Mouse (Mus musculus): ENCODE data around the gene Rom1. TPM values are rescaled to one million over a fixed set of nuclear protein-coding genes. Genes with fewer than 3 reads are reported as not detected.

Rom1 gene
- polyA plus RNA-seq, 1 experiment from 2014 or later = 3.9 TPM

- peaks cover 63% of the 10 kb centered on the region for H3K36me3 ChIP-seq (ENCODE audit: control insufficient read depth, insufficient read depth, low read length)
- H3K4me2 ChIP-seq = no peak overlapping the region
- WGBS = 76% methylated on average over 7 of the region's 7 CpGs
- H3K9me3 ChIP-seq (ENCODE audit: control insufficient read depth, low read length) = no peaks in the 10 kb centered on the region
- ATAC-seq (replicated peaks; ENCODE audit: low FRiP score) (0 out of 2 replicates have a peak, but pooled peaks have one; percentile 32), DNase-seq (ENCODE audit: low spot score) (no peak)
- no peak overlapping the region for H3K27ac ChIP-seq (ENCODE audit: low read depth, low read length)
- H3K4me3 ChIP-seq (ENCODE audit: low read depth, low read length) = no peak overlapping the region
- no peaks in the 10 kb centered on the region for H3K27me3 ChIP-seq (replicated peaks; ENCODE audit: control insufficient read depth, insufficient read depth, low read length)
- no peak overlapping the region for H3K9ac ChIP-seq (ENCODE audit: low read depth, low read length)
- peaks cover 29% of the 10 kb centered on the region for H3K4me1 ChIP-seq (replicated peaks; ENCODE audit: control insufficient read depth, insufficient read depth, low read length)
Measured at GRCm38 (mm10) chr19:8946929-8947328, 17.8 kb upstream of the Rom1 start.

- H3K4me2 ChIP-seq = peak overlapping the region; percentile 75
- no peak for DNase-seq (ENCODE audit: low spot score)
- peaks cover 48% of the 10 kb centered on the region for H3K36me3 ChIP-seq (ENCODE audit: control insufficient read depth, insufficient read depth, low read length)
- H3K9me3 ChIP-seq (ENCODE audit: control insufficient read depth, low read length) = no peaks in the 10 kb centered on the region
- peak overlapping the region; percentile 90; the same call in 1 of the 2 replicates for H3K4me3 ChIP-seq (ENCODE audit: low read depth, low read length)
- no peak overlapping the region; the same call in 1 of the 2 replicates for H3K9ac ChIP-seq (ENCODE audit: low read depth, low read length)
- ATAC-seq (replicated peaks; ENCODE audit: low FRiP score) = no peak
- H3K4me1 ChIP-seq (replicated peaks; ENCODE audit: control insufficient read depth, insufficient read depth, low read length) = peaks cover 40% of the 10 kb centered on the region
- WGBS = 87% methylated on average over 6 of the region's 6 CpGs
- H3K27ac ChIP-seq (ENCODE audit: low read depth, low read length) = peak overlapping the region; percentile 99; the same call in 1 of the 2 replicates
- no peaks in the 10 kb centered on the region for H3K27me3 ChIP-seq (replicated peaks; ENCODE audit: control insufficient read depth, insufficient read depth, low read length)
Measured at GRCm38 (mm10) chr19:8945251-8945650, 16.1 kb upstream of the Rom1 start.

- Histone ChIP-seq H3K9ac (ENCODE audit: low read depth, low read length) (no peak overlapping the region; the same call in 1 of the 2 replicates), H3K27ac (ENCODE audit: low read depth, low read length) (peak overlapping the region; percentile 99; the same call in 1 of the 2 replicates), H3K4me1 (replicated peaks; ENCODE audit: control insufficient read depth, insufficient read depth, low read length) (peaks cover 41% of the 10 kb centered on the region), H3K27me3 (replicated peaks; ENCODE audit: control insufficient read depth, insufficient read depth, low read length) (no peaks in the 10 kb centered on the region), H3K4me3 (ENCODE audit: low read depth, low read length) (peak overlapping the region; percentile 90), H3K9me3 (ENCODE audit: control insufficient read depth, low read length) (no peaks in the 10 kb centered on the region), H3K36me3 (ENCODE audit: control insufficient read depth, insufficient read depth, low read length) (peaks cover 45% of the 10 kb centered on the region), H3K4me2 (peak overlapping the region; percentile 75)
- ATAC-seq (replicated peaks; ENCODE audit: low FRiP score) (no peak), DNase-seq (ENCODE audit: low spot score) (peak; percentile 71)
- 40% methylated on average over 5 of the region's 5 CpGs for WGBS
Measured at GRCm38 (mm10) chr19:8944750-8945149, 15.6 kb upstream of the Rom1 start.

GRCm38 (mm10) chr19:8944062-8944461 is 14.9 kb upstream of the Rom1 start:
- H3K9me3 ChIP-seq (ENCODE audit: control insufficient read depth, low read length) = no peaks in the 10 kb centered on the region
- peak overlapping the region; percentile 75 for H3K4me2 ChIP-seq
- H3K27me3 ChIP-seq (replicated peaks; ENCODE audit: control insufficient read depth, insufficient read depth, low read length) = no peaks in the 10 kb centered on the region
- DNase-seq (ENCODE audit: low spot score) (no peak), ATAC-seq (replicated peaks; ENCODE audit: low FRiP score) (peak; percentile 53)
- 34% methylated on average over 5 of the region's 5 CpGs for WGBS
- H3K36me3 ChIP-seq (ENCODE audit: control insufficient read depth, insufficient read depth, low read length) = peaks cover 43% of the 10 kb centered on the region
- peak overlapping the region; percentile 99 for H3K27ac ChIP-seq (ENCODE audit: low read depth, low read length)
- peak overlapping the region; percentile 99 for H3K9ac ChIP-seq (ENCODE audit: low read depth, low read length)
- H3K4me1 ChIP-seq (replicated peaks; ENCODE audit: control insufficient read depth, insufficient read depth, low read length) = peaks cover 41% of the 10 kb centered on the region
- H3K4me3 ChIP-seq (ENCODE audit: low read depth, low read length) = peak overlapping the region; percentile 90

DNA sequence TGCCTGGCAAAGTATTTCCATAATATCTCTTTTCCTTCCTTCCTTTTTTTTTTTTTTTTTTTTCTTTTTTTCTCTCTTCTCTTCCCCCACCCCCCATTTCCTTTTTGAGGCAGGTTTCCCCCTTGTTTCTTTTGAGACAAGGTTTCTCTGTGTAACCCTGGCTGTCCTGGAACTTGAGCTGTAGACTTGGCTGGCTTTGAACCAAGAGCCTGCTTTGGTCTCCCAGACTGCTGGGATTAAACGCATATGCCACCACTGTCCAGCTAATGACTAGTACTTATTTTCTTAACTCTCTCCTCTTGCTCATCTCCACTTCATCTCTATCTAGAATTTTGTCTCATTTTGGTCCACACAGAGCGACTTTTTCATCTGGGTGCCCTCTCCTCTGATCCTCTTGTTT is 13.9 kb upstream of the Rom1 start:
- peaks cover 41% of the 10 kb centered on the region for H3K4me1 ChIP-seq (replicated peaks; ENCODE audit: control insufficient read depth, insufficient read depth, low read length)
- WGBS = 57% methylated on average over 2 of the region's 2 CpGs
- H3K36me3 ChIP-seq (ENCODE audit: control insufficient read depth, insufficient read depth, low read length) = peaks cover 35% of the 10 kb centered on the region
- peak overlapping the region; percentile 99 for H3K27ac ChIP-seq (ENCODE audit: low read depth, low read length)
- no peaks in the 10 kb centered on the region for H3K27me3 ChIP-seq (replicated peaks; ENCODE audit: control insufficient read depth, insufficient read depth, low read length)
- ATAC-seq (replicated peaks; ENCODE audit: low FRiP score) (no peak), DNase-seq (ENCODE audit: low spot score) (no peak)
- no peaks in the 10 kb centered on the region for H3K9me3 ChIP-seq (ENCODE audit: control insufficient read depth, low read length)
- peak overlapping the region; percentile 75 for H3K4me2 ChIP-seq
- peak overlapping the region; percentile 99 for H3K9ac ChIP-seq (ENCODE audit: low read depth, low read length)
- peak overlapping the region; percentile 90 for H3K4me3 ChIP-seq (ENCODE audit: low read depth, low read length)

- DNase-seq (ENCODE audit: low spot score) (no peak), ATAC-seq (replicated peaks; ENCODE audit: low FRiP score) (peak; percentile 37)
- Histone ChIP-seq H3K36me3 (ENCODE audit: control insufficient read depth, insufficient read depth, low read length) (peaks cover 32% of the 10 kb centered on the region), H3K9ac (ENCODE audit: low read depth, low read length) (peak overlapping the region; percentile 99), H3K9me3 (ENCODE audit: control insufficient read depth, low read length) (no peaks in the 10 kb centered on the region), H3K4me2 (peak overlapping the region; percentile 75), H3K27ac (ENCODE audit: low read depth, low read length) (peak overlapping the region; percentile 99), H3K27me3 (replicated peaks; ENCODE audit: control insufficient read depth, insufficient read depth, low read length) (no peaks in the 10 kb centered on the region), H3K4me1 (replicated peaks; ENCODE audit: control insufficient read depth, insufficient read depth, low read length) (peaks cover 41% of the 10 kb centered on the region), H3K4me3 (ENCODE audit: low read depth, low read length) (peak overlapping the region; percentile 90)
- under 1% methylated on average over 46 of the region's 46 CpGs for WGBS
Measured at GRCm38 (mm10) chr19:8942276-8942964, 13.3 kb upstream of the Rom1 start.

DNA sequence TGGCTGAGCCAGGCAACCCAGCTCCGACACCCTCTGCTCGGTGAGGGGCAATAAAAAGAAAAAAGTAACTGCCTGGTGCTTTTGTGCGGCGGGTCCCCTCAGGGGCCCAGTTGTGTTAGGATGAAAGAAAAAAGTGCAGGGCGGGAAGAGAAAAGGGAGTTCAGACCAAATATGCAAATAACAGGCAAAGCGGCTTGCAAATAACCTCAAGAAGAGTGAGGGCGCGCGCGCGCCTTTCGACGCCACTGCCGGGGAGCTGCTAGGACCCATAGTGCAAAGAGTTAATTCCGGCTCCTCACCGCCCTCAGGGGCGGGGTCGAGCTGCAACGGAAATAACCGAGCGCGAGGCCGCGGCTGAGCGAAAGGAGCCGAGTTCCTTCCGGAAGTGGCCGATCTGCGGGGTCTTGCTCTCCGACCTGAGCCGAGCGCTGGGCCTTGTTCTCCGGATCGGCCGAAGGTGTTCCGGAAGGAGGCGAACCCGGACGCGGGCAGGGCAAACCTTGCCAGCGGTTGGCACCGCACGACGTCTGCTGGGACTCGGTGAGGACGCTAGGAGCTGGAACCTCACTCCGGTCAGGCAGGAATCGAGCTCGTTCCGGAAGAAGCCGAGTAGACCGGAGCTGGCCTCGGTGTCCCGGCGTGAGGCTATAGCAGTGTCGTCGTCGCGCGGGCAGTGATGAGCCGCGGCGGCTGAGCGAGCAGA is 12.5 kb upstream of the Rom1 start, which contains the start of gene Mta2:
TSS of gene Mta2 (plus strand) at position 361 of the 703 bp plus-strand sequence.
- ATAC-seq (replicated peaks; ENCODE audit: low FRiP score) (peak; percentile 90), DNase-seq (ENCODE audit: low spot score) (peak; percentile 98)
- Histone ChIP-seq H3K9me3 (ENCODE audit: control insufficient read depth, low read length) (no peaks in the 10 kb centered on the region), H3K4me3 (ENCODE audit: low read depth, low read length) (peak within 1 kb of the TSS; percentile 90), H3K4me1 (replicated peaks; ENCODE audit: control insufficient read depth, insufficient read depth, low read length) (peaks cover 41% of the 10 kb centered on the region), H3K27ac (ENCODE audit: low read depth, low read length) (peak within 1 kb of the TSS; percentile 99), H3K27me3 (replicated peaks; ENCODE audit: control insufficient read depth, insufficient read depth, low read length) (no peaks in the 10 kb centered on the region), H3K4me2 (peak within 1 kb of the TSS; percentile 75), H3K36me3 (ENCODE audit: control insufficient read depth, insufficient read depth, low read length) (peaks cover 28% of the 10 kb centered on the region), H3K9ac (ENCODE audit: low read depth, low read length) (peak within 1 kb of the TSS; percentile 99)
- WGBS = under 1% methylated on average over 64 of the region's 64 CpGs

DNA sequence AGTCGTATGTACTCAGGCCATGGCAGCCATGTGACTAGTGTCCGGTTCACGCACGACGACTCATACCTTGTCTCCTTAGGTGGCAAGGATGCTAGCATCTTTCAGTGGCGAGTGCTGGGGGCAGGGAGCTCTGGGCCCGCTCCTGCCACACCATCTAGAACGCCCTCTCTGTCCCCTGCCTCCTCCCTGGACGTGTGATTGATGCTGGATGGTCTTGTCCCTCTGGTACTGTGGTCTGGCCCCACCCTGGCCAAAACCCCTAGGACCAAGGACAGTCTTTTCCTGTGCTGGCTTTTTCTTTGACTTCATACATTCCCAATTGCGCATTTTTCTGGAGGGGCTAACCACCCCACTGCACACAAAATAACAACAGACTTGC is 12.0 kb upstream of the Rom1 start:
- Histone ChIP-seq H3K36me3 (ENCODE audit: control insufficient read depth, insufficient read depth, low read length) (peaks cover 29% of the 10 kb centered on the region), H3K9ac (ENCODE audit: low read depth, low read length) (peak overlapping the region; percentile 99), H3K27me3 (replicated peaks; ENCODE audit: control insufficient read depth, insufficient read depth, low read length) (no peaks in the 10 kb centered on the region), H3K4me1 (replicated peaks; ENCODE audit: control insufficient read depth, insufficient read depth, low read length) (peaks cover 41% of the 10 kb centered on the region), H3K4me3 (ENCODE audit: low read depth, low read length) (peak overlapping the region; percentile 90), H3K4me2 (peak overlapping the region; percentile 75), H3K27ac (ENCODE audit: low read depth, low read length) (peak overlapping the region; percentile 99), H3K9me3 (ENCODE audit: control insufficient read depth, low read length) (no peaks in the 10 kb centered on the region)
- ATAC-seq (replicated peaks; ENCODE audit: low FRiP score) (peak; percentile 4; the same call in 1 of the 2 replicates), DNase-seq (ENCODE audit: low spot score) (no peak)
- WGBS = 51% methylated on average over 10 of the region's 10 CpGs
